Mouse (Mus musculus): Measurements from ENCODE around the gene Pcare.
"Not testable (repeated sequence)": the region's sequence is repeated elsewhere in the genome, so short reads cannot be mapped to it uniquely, and the experiment has no call there.

Gene Pcare

DNA sequence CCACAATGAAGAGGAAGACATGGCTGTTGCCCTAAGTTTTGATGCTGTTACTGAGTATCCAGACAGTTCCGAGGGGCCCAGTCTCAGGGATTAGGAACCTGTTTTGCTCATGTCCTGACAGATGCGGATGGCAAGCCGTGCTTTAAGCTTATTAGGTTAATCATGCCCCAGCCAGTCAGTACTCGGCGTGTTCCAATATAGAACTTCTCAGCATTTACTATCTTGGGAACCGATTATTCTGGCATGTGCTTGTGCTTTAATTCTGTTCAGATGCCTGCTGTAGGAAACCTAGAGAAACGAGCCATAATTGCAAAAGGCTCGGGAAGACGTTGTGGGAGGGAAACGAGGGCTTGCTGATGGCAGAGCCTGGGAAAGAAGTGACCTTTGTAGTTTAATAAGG lies at the start of gene Pcare:
Gene Pcare, minus strand, starts transcription at position 64 of the 400 bp plus-strand sequence.
- DNase-seq = no peak

DNA sequence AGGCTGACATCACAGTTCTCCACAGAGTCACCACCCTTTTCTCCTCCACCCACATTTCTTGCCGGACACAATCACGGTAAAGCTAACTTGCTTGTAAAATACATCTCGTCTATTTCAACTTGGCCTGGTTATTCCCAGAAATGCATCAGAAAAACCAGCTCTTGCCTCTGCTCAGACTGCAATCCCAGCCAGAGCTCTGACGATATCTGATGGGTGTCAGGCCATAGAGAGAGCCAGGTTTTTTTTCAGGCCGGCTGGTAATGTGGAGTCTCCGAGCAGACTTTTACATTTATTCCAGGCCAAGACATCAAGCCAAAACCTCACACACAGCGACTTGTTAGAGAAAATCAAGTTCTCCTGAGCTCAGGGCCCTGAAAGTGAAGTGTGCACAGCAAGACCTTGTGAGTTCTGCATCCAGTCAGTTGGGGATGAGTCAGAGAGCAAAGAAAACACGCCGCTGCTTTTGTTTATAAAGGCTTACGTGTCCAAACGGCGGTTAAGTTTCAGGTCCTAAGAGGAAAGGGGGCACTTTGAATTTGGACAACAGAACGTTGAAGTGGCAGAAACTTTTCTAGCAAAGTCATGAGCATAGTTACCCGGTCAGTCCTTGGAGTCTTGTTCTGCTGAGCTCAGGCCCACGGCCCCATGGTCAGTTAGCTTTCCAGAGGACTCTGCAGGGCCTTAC lies 43.0 kb upstream of the Pcare start:
- no peak for DNase-seq

DNA sequence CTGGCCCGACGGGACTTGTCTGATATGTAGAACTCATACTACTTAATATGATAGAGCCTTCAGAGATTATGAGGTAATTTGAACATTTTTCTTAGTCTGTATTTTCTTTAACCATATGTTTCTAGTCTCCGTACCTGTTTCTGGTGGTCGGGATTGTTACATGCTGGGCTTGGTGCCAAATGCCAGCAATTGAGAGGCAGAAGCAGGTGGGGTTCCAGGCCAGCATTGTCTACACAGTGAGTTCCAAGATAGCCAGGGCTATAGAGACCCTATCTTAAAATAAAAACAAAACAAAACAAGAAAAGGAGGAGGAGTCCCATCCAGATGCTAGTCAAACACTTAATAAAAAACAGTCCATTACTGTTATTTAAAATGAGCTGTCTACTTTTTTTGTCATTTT lies 38.9 kb upstream of the Pcare start:
- DNase-seq = no peak

DNA sequence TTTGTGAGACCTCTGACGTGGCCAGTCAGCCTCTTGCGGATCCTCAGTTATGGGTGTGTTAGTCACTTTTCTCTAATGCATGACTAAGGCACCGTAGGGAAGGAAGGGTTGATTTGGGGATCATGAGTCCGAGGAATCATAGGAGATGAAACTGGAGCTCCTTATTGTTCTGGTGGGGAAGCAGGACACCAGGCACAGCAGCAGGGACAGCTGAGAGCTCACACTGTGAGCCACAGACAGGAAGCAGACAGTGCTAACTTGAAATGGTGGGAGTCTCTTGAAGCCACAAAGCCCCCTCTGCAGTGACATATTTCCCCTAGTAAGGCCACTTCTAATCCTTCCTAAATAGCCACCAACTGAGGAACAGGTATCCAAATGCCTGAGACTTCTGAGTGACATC lies 38.4 kb upstream of the Pcare start:
- no peak for DNase-seq

DNA sequence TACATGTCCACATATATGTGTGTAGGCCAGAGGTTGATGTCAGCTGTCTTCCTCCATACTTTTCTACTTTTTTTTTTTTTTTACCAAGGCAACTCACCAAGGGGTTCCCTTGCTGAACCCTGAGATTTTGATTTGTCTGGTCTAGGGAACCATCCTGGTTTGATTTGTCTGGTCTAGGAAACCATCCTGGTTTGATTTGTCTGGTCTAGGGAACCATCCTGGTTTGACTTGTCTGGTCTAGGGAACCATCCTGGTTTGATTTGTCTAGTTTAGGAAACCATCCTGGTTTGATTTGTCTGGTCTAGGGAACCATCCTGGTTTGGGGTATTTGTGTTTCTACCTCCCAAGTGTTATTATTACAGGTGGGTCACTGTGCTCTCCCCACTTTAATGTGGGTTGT lies 33.8 kb upstream of the Pcare start:
- DNase-seq = no peak

DNA sequence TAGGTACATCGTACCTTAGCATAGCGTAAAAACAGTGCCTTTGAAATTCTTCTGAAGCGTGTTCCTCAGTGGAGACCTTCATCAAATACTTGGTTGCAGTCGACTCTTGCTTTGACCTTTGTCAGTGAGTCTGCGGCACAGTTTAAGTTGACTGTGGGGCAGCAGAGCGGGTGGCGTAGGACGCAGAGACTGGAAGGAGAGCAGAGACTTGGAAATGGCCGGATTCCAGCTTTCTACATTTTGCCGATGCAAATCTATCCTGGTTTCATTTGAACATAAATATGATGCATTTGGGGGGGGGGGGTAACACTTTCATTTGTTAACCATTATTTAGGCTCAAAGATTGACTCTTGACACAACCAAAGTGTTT lies 30.7 kb upstream of the Pcare start:
- no peak for DNase-seq

DNA sequence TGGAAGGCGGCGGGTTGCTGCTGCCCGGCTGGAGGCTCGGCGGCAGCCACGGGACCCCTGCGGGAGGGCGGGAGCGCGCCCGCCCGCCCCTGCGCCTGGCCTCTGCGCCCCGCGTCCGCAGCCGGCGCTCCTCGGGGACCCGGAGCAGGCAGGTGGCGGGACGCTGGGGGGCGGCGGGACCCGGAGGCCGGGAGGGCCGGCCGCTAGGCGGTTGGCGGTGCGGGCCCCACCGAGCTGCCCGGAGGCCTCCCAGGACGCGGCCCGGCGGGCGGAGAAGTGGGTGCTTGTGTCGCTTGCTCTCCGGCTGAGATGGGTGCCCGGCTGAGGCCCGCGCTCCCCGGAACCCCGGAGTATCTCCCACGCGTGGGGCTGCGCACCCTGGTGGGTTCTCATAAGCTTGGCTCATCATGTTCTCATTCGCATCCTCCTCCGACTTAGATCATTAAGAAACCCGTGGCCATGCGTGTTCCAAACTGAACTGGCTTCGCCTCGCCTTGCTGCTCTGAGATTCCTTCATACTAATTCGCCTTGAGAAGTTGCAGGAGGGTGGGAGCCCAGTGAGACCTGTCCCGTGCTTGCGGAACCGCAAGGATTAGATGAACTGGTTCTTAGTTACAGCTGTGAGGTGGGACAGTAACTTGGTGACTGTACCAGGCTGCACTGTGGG lies 30.1 kb upstream of the Pcare start:
- no peak for DNase-seq

DNA sequence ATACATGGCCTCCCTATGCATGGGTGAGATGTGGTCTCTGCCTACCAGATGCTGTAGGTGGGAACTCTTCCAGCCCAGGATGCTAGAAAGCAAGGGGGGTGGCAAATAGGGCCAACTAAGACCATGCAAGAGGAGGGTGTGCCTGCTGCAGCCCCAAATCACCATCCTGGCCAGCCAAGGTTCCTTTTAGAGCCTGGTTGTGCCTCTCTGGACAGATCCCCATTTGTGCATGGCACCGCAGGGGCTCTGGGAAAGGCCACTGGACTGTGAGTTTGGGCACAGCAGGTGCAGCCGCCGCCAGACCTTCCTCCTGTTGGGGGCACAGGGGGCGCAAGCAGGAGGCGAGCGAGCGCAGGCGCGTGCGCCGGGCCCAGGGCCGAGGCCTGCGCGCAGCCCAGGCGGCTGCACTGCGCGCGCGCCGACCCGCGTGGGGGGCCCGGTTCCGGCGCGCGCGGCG lies 29.6 kb upstream of the Pcare start:
- no peak for DNase-seq

DNA sequence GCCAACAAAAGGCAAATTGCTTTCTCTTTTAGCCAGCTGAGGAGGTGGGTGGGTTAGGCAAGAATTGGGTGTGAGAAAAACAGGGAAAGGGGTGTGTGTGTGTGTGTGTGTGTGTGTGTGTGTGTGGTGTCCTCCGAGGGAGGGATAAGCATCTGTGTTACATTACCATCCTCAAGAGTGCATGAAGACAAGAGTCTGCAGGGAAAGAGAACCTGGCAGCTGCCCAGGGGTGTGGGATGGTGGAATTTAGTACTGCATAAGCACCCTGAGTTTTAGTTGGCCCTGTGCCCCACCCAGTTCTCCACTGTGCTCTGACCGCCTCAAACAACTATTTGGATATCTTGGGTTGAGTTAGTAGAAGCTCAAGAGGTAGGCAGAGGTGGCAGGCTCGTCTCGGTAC lies 28.3 kb upstream of the Pcare start:
- DNase-seq = no peak

DNA sequence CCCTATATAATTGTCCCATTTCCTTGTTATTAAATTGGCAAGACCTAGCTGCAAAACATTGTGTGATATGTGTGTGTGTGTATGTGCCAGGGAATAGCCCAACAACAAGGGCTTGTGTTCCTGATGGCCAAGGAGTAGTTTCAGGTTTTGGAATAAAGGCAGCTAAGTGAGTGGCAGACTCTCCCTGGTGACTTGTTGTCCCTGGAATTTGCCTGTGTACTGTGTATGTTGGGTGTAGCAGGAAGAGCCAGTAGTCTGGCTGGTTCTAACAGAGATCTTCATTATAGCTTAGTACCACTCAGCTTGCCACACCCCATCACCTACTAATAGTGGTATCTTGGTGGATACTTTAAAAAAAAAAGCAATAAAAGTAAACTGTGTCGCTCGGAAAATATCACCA lies 27.8 kb upstream of the Pcare start:
- DNase-seq = no peak

DNA sequence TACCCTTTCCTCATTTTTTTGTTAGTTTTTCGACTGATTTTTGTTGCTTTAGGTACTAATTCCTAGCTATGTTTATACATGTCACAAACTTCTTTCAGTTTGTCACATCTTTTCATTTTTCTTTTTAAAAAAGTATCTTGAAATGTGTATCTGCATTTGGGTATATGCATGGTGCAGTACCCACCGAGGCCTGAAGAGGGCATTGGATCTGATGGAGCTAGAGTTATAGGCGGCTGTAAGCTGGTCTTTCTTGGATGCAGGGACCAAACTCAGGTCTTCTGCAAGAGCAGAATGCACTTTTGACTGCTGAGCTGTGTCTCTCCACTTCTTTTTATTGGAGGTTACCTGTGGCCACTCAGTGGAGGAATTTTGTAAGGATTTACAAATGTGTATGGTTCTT lies 26.0 kb upstream of the Pcare start:
- DNase-seq = no peak

DNA sequence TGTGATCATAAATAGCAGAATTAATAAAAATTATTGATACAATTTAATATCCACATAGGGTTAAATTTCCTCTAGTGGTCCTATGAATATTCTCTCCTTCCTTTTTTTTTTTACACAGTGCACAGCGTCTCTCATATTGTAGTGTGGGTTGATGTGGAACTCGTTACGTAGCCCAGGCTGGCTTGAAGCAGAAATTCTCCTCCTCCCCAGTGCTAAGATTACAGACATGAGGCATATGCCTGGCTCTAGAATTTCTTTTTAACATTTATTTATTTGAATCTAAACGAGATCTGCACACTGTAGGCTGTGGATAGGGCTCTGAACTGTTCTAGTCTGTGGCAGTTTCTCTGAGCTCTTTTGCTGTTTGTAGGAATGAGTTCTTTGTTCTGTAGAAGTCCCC lies 22.6 kb upstream of the Pcare start:
- no peak for DNase-seq

DNA sequence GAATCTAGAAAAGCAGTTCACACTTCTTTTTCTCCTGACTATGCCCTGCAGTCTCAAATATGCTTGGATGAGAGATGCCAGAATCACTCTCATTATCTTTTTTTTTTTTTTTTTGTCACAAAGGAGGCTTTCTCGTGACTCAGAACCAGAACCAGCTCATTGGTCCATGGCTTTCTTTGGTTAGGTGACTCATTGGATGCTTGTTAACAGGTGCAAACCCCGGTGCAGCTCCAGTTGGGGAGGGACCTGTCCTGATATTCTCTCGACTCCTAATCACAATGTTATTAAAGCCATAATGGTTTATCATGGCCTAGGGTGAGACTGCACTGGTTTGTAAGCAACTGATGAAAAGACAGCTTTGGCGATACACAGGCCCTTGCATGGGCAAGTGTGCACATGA lies 21.5 kb upstream of the Pcare start:
- DNase-seq = no peak

DNA sequence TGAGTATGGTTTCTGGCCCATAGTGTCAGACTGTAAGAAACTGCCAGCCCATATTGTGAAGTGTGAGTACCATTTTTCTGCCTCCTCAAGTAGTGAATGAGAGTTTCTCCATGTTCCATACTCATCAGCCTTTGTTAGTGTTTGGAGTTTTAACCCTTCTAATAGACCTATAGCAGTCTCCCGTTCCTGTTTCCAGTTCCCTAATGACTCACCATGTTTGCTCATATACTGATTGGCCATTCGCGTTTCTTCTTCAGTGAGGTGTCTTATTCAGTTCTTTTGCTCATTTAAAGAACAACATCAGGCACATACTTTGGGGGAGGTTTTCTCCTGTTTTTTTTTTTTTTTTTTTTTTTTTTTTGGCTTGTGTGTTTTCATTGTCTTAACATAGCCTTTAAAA lies 18.0 kb upstream of the Pcare start:
- no peak for DNase-seq

DNA sequence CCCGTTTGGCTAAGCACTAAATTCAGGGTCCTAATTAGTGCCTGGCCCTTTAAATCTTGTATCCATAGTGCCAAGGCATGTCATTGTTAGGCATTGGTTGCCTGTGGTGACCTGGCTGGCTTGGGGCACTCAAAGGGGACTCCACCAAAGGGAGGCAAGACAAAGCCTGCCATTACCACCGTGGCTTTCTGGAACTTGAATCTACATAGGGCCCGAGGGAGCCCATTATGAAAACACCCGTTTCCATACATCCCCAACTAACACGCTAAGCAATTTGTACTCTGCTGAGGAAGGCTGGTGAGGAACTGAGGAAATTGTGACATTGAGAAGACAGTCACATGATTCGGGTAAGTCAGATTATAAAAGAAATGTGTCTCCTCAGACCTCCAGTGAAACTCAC lies 16.9 kb upstream of the Pcare start:
- no peak for DNase-seq

DNA sequence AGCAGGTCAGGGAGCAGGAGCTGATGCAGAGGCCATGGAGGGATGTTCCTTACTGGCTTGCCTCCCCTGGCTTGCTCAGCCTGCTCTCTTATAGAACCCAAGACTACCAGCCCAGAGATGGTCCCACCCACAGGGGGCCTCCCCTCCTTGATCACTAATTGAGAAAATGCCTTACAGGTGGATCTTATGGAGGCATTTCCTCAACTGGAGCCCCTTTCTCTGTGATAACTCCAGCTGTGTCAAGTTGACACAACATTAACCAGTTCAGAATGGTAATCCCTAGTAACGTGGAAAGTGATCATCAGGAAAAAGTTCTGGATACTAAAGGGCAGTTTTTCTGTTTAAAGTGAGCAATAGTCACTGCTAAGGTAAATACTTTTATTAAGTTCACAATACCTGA lies 15.5 kb upstream of the Pcare start, which contains the start of gene Clip4:
Gene Clip4, plus strand, starts transcription at position 301 of the 400 bp plus-strand sequence.
- not testable (repeated sequence) for DNase-seq

DNA sequence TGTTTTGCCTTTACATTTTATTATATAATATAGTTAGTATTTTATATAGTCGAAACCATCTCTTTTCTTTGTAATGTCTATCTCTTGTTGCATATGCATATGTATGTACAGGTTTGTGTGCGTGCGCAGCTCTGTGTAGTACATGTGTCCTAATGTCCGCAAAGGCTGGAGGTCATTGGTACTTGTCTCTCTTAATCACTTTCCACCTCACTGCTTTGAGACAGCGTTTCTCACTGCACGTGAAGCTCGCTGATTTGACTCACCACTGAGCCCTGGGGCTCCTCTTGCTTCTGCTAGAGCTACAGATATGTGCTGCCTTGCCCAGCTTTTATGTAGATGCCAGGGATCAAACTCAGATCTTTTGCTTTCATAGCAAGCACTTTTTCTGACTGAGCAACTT lies 7.8 kb upstream of the Pcare start:
- DNase-seq = no peak

DNA sequence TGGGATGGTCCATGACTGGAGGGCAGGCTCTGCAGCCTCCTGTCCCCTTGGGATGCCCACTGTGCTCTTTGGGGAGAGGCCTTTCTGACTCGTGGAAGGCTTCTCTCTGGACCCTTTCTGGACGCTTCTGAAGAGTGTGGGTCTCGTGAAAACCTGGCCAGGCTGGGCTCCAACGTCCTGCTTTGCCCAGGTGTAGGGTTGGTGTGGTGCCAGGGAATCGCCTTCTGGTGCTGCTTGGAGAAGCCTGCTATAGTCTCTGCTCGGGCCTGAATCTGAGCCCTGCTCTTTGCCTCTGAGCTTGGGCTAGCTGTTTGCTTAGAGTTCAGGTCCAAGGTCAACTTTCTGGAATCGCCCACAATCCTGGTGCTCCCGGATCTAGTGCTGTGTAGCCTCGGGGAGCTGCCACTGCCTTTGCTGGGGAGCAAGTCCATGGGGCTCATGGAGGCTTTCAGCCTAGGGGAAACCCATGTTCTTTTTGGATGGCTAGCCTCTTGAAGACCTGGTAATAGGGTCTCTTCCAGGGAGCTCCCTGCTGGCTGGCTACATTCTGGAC lies 3.0 kb downstream of the Pcare start:
- DNase-seq = no peak

DNA sequence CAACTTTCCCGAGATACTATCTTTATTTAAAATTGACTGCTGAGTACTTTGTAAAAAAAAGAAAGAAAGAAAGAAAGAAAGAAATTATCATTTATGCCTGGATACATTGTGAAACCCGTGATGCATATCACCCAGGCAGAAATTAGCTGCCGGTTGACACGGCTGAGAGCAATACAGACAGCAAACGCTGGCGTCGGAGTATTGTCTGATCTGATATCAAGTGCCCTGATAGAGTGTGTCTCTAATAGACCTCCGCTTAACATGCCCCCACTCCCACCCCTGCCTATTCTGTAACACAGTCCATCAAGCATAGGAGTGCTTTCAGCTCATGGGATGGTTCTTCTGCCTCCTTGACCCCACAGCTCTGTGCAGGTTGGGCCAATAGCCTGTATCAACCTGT lies 5.1 kb downstream of the Pcare start:
- DNase-seq = no peak

DNA sequence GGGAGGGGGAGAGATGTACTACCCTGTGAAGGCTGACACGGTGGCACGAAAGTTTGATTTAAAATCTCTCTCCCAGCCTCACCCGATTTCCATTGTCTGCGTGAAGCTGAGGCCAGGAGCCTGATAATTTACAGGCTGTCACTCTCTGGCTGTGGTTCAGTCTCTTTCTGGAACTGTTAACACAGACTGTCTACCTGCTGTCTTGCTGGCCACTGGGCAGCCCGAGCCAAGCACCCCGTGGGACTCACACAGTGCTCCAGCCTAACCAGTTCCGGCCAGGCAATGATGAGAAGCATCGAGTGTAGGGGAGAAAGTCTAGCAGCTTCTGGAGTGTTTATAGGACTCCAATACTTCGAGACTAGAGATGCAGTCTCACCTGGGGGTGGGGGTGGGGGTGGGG lies 6.6 kb downstream of the Pcare start:
- DNase-seq = peak; percentile 35

DNA sequence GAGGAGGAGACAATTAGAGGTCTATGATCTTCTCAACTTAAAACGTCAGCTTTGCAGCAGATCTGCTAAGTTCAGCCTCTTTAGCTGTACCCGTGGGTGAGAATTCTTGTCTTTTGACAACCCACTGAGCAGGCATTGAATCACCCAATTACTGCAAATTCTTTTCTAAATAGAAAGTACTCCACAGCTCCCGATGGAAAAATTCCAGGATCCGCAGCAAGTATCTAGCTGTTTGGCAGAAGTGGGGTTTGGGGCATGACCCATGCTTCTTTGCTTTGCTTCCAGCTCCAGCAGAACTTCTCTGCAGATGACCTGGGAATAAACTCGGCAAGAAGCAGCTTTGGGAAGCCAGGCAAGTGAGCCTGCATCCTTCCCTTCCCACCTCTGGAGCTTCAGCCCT lies 9.8 kb downstream of the Pcare start:
- DNase-seq = no peak

DNA sequence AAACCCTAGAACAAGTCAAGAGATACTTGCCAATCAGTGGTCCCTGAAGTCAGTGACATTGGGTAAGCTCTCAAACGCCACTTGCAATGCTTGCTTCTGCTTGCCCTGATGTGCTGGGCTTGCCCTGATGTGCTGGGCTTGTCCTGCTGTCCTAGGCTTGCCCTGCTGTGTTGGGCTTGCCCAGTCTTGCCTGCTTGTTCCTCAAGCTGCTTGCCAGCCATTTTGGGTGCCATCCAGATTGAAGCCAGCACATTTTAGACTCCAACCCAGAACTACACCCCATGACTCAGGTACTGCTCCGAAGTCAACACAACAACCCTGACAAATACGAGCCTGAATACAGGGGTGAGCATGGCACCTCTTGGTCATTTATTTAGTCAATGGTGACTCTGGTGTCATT lies 10.5 kb downstream of the Pcare start:
- DNase-seq = no peak

DNA sequence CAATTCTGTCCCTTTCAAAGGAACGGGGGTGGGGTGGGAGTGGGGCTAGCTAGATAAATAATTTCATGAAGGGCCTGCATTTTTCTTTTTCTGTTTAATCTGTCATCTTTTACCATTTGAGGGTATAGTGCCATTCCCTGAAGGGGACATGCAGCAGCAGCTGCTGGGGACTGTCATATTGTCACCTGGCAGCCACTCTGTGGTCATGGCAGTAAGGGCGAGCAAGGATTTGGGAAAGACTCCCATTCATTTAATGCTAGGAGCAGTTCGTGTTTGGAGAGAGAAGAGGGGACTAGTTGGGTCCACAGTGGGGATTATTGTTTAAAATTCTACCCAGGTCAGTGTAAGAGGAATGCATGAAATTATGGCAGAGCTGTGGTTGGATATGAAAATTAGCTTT lies 16.3 kb downstream of the Pcare start:
- no peak for DNase-seq

DNA sequence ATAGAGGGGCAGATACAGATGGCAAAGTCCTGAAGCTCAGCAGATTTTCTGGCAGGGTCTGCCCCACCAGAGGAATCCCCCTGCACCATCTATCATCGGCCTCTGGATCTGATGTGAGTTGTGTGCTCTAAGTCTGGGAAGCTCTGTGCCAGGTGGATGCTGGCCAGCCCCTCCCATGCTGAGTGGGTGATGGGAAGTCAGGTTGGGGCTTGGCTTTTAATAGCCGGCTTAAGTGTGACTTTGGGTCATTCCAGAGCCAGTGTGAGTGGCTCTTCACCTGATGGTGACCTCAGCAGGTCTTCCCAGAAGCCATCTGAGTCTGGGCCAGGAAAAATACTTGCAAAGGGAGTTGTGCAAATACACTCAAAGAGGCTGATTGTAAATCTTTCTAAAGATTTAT lies 22.0 kb downstream of the Pcare start:
- no peak for DNase-seq

DNA sequence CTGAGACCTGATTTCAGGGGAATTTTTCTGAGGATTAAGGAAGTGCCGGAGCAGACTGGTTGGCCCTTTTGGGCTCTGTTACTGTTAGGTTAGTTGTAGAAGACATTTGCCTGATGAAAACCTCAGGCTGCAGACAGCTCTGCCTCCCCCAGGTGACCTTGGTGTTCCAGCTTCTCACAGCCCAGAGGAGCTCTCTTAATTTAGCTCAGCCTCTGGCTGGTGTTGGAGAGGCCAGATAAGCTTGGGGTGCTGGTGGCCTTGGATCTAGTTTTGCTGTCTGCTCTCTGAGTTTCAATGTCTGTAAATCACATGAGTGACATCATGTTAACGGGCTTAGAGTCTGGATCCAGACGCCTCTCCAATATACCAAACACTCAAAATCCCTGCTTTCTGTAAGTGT lies 31.7 kb downstream of the Pcare start:
- no peak for DNase-seq
